Mouse (Mus musculus) hindbrain, embryonic 12.5 days (tissue): ENCODE data around the gene Amotl1. TPM values are rescaled to one million over a fixed set of nuclear protein-coding genes. Genes with fewer than 3 reads are reported as not detected.

Experiments
- ATAC-seq: fragments of 200-750 bp; cut with Nextera tagmentation; 2 replicates; pipeline ENCODE4 v1.8.0; 2017; ENCODE audit warnings: moderate TSS enrichment; ENCODE audit not compliant: low FRiP score
- H3K27ac ChIP-seq: fragments of 300-500 bp; sonication (generic); 2 replicates; pipeline ENCODE4 v1.5.1; 2016; ENCODE audit warnings: mild to moderate bottlenecking
- H3K27me3 ChIP-seq: fragments of 300-500 bp; sonication (generic); 2 replicates; pipeline ENCODE4 v1.6.1; 2016; ENCODE audit warnings: mild to moderate bottlenecking
- H3K36me3 ChIP-seq: fragments of 300-500 bp; sonication (generic); 2 replicates; pipeline ENCODE4 v1.6.1; 2016; ENCODE audit warnings: mild to moderate bottlenecking
- H3K4me1 ChIP-seq: fragments of 300-500 bp; sonication (generic); 2 replicates; pipeline ENCODE4 v1.6.1; 2016
- H3K4me2 ChIP-seq: fragments of 300-500 bp; sonication (generic); replicated peaks from 2 replicates; pipeline ENCODE4 v1.6.1; 2016; ENCODE audit warnings: mild to moderate bottlenecking
- H3K4me3 ChIP-seq: fragments of 300-500 bp; sonication (generic); 2 replicates; pipeline ENCODE4 v1.5.1; 2016; ENCODE audit warnings: mild to moderate bottlenecking
- H3K9ac ChIP-seq: fragments of 300-500 bp; sonication (generic); 2 replicates; pipeline ENCODE4 v1.6.1; 2016; ENCODE audit warnings: mild to moderate bottlenecking, moderate library complexity
- H3K9me3 ChIP-seq: fragments of 300-500 bp; sonication (generic); replicated peaks from 2 replicates; pipeline ENCODE4 v1.6.1; 2016; ENCODE audit warnings: mild to moderate bottlenecking
- WGBS: fragments of 180-500 bp; shearing (Covaris S2); methylation state at CpG from one replicate; pipeline ENCODE4 v1.1.7; 2016; 5-methylcytosine and 5-hydroxymethylcytosine counted together
- polyA plus RNA-seq: library from polyadenylated mRNA; unstranded; fragments of >200 nt; fragmentation: Nextera tagmentation; extraction: Ambion mirVana; gene quantifications from 2 replicates; pipeline ENCODE4 v1.2.1, GENCODE M21; 2016

Gene Amotl1
- polyA plus RNA-seq, 1 experiment from 2014 or later = 18.2 TPM

DNA sequence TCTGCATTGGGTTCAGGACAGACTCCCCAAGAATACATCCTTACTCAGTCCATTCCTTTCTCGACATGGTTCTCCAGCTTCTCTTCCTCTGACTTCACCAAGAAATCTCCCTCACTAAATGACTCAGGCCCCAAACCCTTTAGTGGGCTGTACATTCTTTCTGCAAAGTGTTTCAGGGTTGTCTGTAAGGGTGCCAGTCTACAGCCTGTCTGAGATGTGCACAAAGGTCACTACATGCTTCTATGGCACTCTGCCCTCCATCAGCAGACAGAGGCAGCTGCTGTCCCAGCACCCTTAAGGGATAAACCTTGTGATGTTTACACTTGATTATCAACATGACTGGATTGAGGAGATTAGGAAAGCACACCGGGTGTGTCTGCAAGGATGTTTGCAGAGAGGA, 123.2 kb downstream of the Amotl1 start:
- no peaks in the 10 kb centered on the region for H3K9me3 ChIP-seq
- 63% methylated on average over 2 of the region's 2 CpGs for WGBS
- H3K9ac ChIP-seq = no peak overlapping the region
- H3K4me1 ChIP-seq = no peaks in the 10 kb centered on the region
- H3K27ac ChIP-seq = no peak overlapping the region
- no peak overlapping the region for H3K4me3 ChIP-seq
- no peaks in the 10 kb centered on the region for H3K36me3 ChIP-seq
- H3K4me2 ChIP-seq = no peak overlapping the region
- ATAC-seq = no peak
- H3K27me3 ChIP-seq = no peaks in the 10 kb centered on the region; the same call in 1 of the 2 replicates

DNA sequence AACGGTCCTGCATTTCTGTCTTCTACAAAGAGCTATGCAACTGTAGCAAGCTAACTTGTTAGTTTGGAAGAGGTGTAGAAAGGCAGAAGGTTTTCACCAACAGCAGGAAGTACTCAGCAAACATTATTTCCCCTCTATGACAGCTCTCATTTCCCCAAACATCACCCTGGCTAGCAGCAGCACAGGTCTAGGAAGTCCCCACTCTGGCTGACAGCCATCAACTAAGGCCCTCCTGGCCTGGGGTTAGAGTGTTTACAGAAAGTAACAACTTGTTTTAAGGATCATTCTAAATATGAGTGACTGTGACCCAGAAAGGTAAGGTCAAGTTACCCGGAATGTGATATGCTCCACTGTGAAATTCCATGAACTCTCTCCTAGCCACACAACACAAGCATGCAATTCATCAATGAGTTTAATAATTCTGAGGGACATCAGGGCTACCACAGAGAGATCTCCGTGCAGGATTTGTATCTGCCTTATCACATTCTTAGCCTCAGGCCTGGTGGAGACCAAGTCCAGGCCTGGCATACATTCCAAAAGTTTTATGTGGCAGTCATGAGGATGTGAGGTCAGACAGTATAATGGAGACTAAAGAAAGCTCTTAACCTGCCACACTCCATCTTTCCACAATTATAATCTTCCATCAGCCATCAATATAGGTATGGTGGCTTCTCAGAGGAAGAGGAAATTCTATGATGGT, 123.7 kb downstream of the Amotl1 start:
- ATAC-seq = no peak
- 67% methylated on average over 3 of the region's 3 CpGs for WGBS
- Histone ChIP-seq H3K27me3 (no peaks in the 10 kb centered on the region; the same call in 1 of the 2 replicates), H3K27ac (no peak overlapping the region), H3K4me3 (no peak overlapping the region), H3K36me3 (no peaks in the 10 kb centered on the region), H3K9ac (no peak overlapping the region), H3K9me3 (no peaks in the 10 kb centered on the region), H3K4me2 (no peak overlapping the region), H3K4me1 (no peaks in the 10 kb centered on the region)

DNA sequence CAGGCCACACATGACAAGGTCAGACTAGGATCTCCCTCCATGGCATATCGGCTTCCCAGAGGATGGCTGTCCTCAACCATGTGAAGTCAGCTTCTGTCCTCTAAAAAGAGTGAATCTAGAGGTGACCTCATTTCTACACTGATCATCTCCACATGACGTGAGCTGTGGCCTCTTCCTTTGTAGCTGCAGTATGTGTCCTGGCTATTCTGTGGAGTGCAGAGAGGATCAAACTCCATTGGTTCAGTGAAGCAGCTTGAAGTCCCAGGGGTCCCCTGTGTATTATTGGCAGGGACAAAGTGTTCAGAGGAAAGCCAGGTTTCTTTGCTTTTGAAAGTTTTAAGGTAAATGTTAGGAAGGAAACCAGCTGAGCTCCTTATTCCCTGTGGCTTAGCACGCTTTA, 126.8 kb downstream of the Amotl1 start:
- no peak overlapping the region for H3K4me2 ChIP-seq
- no peak for ATAC-seq
- no peaks in the 10 kb centered on the region for H3K36me3 ChIP-seq
- no peaks in the 10 kb centered on the region; the same call in 1 of the 2 replicates for H3K27me3 ChIP-seq
- H3K9me3 ChIP-seq = no peaks in the 10 kb centered on the region
- H3K9ac ChIP-seq = no peak overlapping the region
- no peak overlapping the region for H3K27ac ChIP-seq
- 85% methylated on average over 3 of the region's 3 CpGs for WGBS
- H3K4me3 ChIP-seq = no peak overlapping the region
- no peaks in the 10 kb centered on the region for H3K4me1 ChIP-seq

DNA sequence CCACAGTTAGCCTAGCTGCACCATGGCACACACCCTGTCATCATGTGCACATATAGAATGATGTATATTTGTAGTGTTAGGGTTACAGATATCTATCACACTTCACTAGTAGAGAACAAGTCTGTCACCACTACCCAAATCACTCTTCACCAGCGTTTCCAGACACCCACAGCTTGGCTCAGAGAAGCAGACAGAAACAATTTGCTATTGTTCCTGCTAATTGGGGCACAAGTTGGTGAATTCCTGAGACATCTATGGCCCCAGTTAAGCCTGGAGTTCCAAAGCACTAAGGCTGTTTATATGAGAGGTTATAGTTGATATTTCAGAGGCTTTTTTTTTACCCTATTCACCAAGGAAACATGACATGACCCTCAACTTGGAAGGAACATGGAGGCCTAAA, 127.6 kb downstream of the Amotl1 start:
- no peak overlapping the region for H3K9ac ChIP-seq
- H3K9me3 ChIP-seq = no peaks in the 10 kb centered on the region
- no peak overlapping the region for H3K4me3 ChIP-seq
- H3K36me3 ChIP-seq = 0 out of 2 replicates have a peak, but pooled peaks cover 7% of the 10 kb centered on the region
- H3K27ac ChIP-seq = no peak overlapping the region
- H3K4me2 ChIP-seq = no peak overlapping the region
- ATAC-seq = no peak
- H3K4me1 ChIP-seq = no peaks in the 10 kb centered on the region
- 53% methylated on average over 1 of the region's 1 CpGs for WGBS
- H3K27me3 ChIP-seq = no peaks in the 10 kb centered on the region

DNA sequence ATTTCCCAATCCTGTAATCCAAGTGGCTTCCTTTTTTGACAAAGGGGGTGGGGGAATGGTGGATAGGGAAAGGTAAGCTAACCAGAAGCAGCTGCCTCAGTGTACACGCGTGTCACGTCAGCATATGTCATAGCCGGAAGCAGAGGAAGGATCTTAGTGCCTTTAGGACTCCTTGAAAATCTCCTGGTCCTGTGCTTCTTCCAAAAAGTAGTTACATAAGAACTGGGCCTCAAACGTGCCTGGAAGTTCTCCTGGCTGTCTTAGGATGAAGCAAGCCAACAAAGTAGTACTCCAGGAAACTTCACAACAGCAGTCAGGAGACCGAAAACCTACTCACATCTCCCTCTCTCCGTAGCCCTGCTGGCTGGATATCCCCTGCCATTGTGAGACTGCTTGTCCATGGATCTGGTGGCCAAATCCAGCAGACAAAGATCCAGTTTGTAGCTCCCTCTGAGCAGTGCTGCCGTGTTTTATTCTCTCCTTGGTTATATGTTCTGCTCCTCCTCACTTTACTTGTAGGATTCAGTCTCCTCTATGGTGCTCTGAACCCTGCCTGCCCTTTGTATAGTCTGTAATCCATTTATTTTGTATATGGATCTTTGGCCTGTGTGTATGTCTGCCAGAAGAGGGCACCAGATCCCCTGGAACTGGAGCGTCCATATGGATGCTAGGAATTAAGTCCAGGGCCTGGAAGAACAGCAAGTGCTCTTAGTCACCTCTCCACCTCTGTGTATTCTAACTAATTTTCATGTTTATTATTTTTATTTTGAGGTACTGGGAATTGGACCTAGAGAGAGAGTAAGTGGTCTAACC, 132.0 kb downstream of the Amotl1 start:
- ATAC-seq = peak; percentile 58; the same call in 1 of the 2 replicates
- Histone ChIP-seq H3K4me1 (no peaks in the 10 kb centered on the region), H3K4me3 (no peak overlapping the region), H3K27me3 (no peaks in the 10 kb centered on the region), H3K36me3 (peaks cover 43% of the 10 kb centered on the region), H3K9ac (no peak overlapping the region), H3K4me2 (no peak overlapping the region), H3K9me3 (no peaks in the 10 kb centered on the region), H3K27ac (no peak overlapping the region)
- WGBS = 80% methylated on average over 9 of the region's 9 CpGs

DNA sequence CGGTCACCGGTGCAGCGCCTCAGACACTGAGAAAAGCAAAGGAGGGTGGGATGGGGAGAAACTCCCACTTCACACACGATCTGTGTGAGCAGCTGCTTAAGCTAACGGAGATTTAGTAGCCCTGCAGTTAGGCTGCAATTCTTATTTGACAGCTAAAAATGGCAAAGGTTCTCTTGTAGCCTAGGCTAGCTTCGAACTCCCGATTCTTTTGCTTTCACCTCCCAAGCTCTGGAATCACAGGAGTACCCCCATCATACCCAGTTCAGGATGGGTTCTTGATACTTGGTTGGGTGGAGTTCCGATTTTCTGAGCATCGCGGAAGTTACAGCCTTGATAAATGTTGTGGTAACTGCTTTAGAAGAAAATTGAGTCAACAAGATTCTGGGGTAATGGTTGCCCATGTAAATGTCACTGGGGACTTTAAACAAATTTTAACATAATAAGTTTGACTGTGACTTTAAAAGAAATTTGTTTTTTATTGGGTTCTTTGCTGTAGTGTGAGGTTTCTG, 143.9 kb downstream of the Amotl1 start:
- Histone ChIP-seq H3K9me3 (no peaks in the 10 kb centered on the region), H3K36me3 (peaks cover 38% of the 10 kb centered on the region), H3K27me3 (no peaks in the 10 kb centered on the region), H3K4me3 (peak overlapping the region; percentile 85), H3K27ac (peak overlapping the region; percentile 78), H3K4me2 (peak overlapping the region; percentile 72), H3K9ac (peak overlapping the region; percentile 86), H3K4me1 (peaks cover 9% of the 10 kb centered on the region)
- no peak for ATAC-seq
- 4% methylated on average over 10 of the region's 10 CpGs for WGBS

DNA sequence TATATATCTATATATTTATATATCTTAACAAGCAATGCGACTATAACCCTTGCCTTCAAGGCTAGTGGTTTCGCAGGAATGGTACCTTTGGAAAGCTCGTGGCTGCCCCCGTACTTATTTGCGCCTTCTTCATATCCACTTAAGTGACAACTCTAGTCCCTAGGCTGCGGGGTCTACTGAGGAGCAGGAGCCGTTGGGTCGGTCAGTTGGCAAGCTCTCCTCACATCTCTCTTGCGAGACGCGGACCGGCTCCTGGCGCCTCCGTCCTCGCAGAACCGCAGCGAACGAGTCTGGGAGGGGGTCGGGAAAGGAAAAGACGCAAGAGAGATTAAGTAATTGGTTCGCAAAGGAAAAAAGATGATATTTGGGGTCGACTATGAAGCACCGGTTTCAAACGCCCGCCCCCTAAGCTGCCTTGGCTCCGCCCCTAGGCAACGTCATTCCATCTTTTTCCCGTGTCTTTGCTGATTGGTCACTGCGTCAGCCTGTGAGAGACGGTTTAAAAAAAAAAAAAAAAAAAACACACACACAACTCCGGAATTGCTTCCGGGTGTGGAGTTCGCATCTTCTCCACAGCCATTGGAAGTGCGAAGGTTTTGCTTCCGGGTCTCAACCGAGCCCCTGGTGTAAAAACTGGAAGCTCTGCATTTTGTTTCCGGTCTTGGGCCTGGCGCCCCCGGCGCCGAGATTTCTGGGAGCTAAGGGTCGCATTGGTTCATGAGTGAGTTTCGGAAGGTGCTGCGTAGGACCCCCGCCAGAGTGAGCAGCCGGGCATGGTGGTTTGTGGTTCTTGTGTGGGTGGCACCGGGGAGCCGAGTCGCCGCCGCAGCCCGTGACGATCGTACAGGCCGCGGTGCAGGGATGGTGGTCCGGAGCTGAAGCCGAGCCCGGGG, 144.6 kb downstream of the Amotl1 start, which contains the start of the genes Kdm4d and Cwc15:
TSS of gene Kdm4d (minus strand) at position 460 of the 893 bp plus-strand sequence.
TSS of gene Cwc15 (plus strand) at position 595 of the 893 bp plus-strand sequence.
- H3K27me3 ChIP-seq = no peaks in the 10 kb centered on the region
- whole genome bisulfite sequencing = under 1% methylated on average over 59 of the region's 59 CpGs
- peak within 1 kb of the TSS; percentile 72 for H3K4me2 ChIP-seq

DNA sequence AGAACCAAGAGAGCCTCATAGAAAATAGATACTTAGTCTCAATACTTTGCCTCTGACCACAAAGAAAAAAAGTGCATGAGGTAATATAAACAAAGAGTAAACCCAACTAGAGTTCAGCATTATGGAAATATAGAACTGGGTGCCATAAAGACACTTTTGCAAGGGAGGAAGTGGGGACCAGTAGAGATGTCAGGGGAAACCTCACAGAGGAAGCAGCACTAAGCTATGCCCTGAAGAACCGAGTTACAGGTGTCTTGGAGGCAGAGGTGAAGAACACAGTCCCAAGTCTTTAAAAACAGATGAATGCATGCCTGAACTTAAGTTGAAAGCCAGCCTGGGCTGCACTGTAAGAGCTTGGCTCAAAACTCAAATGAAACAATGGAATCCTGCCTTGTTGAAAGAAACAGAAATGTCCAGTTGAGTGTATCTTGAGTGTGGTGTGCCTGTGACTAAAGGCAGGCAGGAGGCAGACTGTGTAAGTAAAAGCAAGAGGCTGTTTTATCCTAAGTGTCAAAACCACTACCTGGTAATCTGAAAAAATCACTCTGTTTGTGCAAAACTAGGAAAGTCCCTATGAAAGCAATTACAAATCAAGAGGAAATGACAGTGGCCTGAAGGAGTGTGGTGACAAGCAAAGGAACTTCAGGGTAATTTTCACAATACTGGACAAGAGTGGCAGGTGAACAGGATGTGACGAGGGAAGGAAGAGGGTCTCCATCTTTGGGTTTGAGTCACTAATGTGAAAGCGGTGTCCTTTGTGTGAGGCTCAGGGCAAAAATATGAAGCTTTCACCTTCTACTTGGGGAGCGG, 145.8 kb downstream of the Amotl1 start:
- no peak for ATAC-seq
- no peaks in the 10 kb centered on the region for H3K27me3 ChIP-seq
- H3K27ac ChIP-seq = no peak overlapping the region
- peak overlapping the region; percentile 85; the same call in 1 of the 2 replicates for H3K4me3 ChIP-seq
- H3K4me1 ChIP-seq = peaks cover 9% of the 10 kb centered on the region
- peaks cover 21% of the 10 kb centered on the region for H3K36me3 ChIP-seq
- WGBS = 87% methylated on average over 4 of the region's 4 CpGs
- no peak overlapping the region for H3K9ac ChIP-seq
- peak overlapping the region; percentile 71 for H3K4me2 ChIP-seq
- H3K9me3 ChIP-seq = no peaks in the 10 kb centered on the region

More for the DNA sequence above, 144.6 kb downstream of the Amotl1 start, which contains the start of the genes Kdm4d and Cwc15:
- peak; percentile 98 for ATAC-seq
- Histone ChIP-seq H3K36me3 (peaks cover 31% of the 10 kb centered on the region), H3K4me1 (peaks cover 9% of the 10 kb centered on the region), H3K9me3 (no peaks in the 10 kb centered on the region), H3K9ac (peak within 1 kb of the TSS; percentile 86), H3K27ac (peak within 1 kb of the TSS; percentile 78), H3K4me3 (peak within 1 kb of the TSS; percentile 85)

Other genes with a start within 250 kb of the Amotl1 start
- gene Kdm4d, start 144.6 kb downstream of the Amotl1 start, polyA plus RNA-seq = 0.19 and 0.43 TPM in 2 replicates
- gene Cwc15, start 144.4 kb downstream of the Amotl1 start, polyA plus RNA-seq = 174 and 177 TPM in 2 replicates
- gene Piwil4, start 95.7 kb upstream of the Amotl1 start, polyA plus RNA-seq = 0.17 and 0.39 TPM in 2 replicates
- gene Fut4, start 107.3 kb upstream of the Amotl1 start, polyA plus RNA-seq = 2.2 and 2.4 TPM in 2 replicates
- 3.6 and 4.2 TPM in 2 replicates for gene 1700012B09Rik, start 126.0 kb upstream of the Amotl1 start, polyA plus RNA-seq
- gene Mre11a, start 139.6 kb upstream of the Amotl1 start, polyA plus RNA-seq = 20.6 and 25.9 TPM in 2 replicates
- 44.4 and 45.6 TPM in 2 replicates for gene Ankrd49, start 139.8 kb upstream of the Amotl1 start, polyA plus RNA-seq
- 1.6 and 1.7 TPM in 2 replicates for gene Gpr83, start 215.2 kb upstream of the Amotl1 start, polyA plus RNA-seq